Mouse (Mus musculus) forebrain, postnatal 0 days (tissue): ENCODE results near the gene Zdhhc1. TPM values are rescaled to one million over a fixed set of nuclear protein-coding genes. Genes with fewer than 3 reads are reported as not detected.

Experiments
- ATAC-seq: fragments of 200-750 bp; cut with Nextera tagmentation; 2 replicates; pipeline ENCODE4 v1.8.0; 2017; ENCODE audit warnings: mild to moderate bottlenecking, moderate library complexity
- DNase-seq: peaks from one replicate; pipeline ENCODE4 v3.0.0-alpha.2; 2015
- H3K27ac ChIP-seq: fragments of 300-500 bp; sonication (generic); 2 replicates; pipeline ENCODE4 v1.5.1; 2014; ENCODE audit warnings: low read depth, mild to moderate bottlenecking, antibody characterized with exemption, low read length, moderate library complexity, mixed read lengths
- H3K27me3 ChIP-seq: fragments of 300-500 bp; sonication (generic); 2 replicates; pipeline ENCODE4 v1.6.1; 2014; ENCODE audit warnings: mild to moderate bottlenecking, low read length, mixed read lengths; ENCODE audit not compliant: insufficient read depth
- H3K36me3 ChIP-seq: fragments of 300-500 bp; sonication (generic); 2 replicates; pipeline ENCODE4 v1.6.1; 2014; ENCODE audit warnings: mild to moderate bottlenecking, moderate library complexity; ENCODE audit not compliant: insufficient read depth
- H3K4me1 ChIP-seq: fragments of 300-500 bp; sonication (generic); 2 replicates; pipeline ENCODE4 v1.6.1; 2014; ENCODE audit warnings: antibody characterized with exemption; ENCODE audit not compliant: insufficient read depth
- H3K4me2 ChIP-seq: fragments of 300-500 bp; sonication (generic); 2 replicates; pipeline ENCODE4 v1.6.1; 2014; ENCODE audit warnings: low read depth, mild to moderate bottlenecking, moderate library complexity
- H3K4me3 ChIP-seq: fragments of 300-500 bp; sonication (generic); 2 replicates; pipeline ENCODE4 v1.5.1; 2014; ENCODE audit warnings: low read depth, low read length, mixed read lengths
- H3K9ac ChIP-seq: fragments of 300-500 bp; sonication (generic); 2 replicates; pipeline ENCODE4 v1.6.1; 2014; ENCODE audit warnings: mild to moderate bottlenecking
- H3K9me3 ChIP-seq: fragments of 300-500 bp; sonication (generic); 2 replicates; pipeline ENCODE4 v1.6.1; 2016; ENCODE audit warnings: low read length
- CTCF ChIP-seq: sonication (generic); IDR thresholded peaks from 2 replicates; pipeline ENCODE4 v1.5.1; 2016; ENCODE audit warnings: antibody characterized with exemption, control low read depth, low read depth
- WGBS: fragments of 180-500 bp; shearing (Covaris S2); extraction: QIAGEN DNeasy Blood & Tissue Kit; methylation state at CpG from one replicate; pipeline ENCODE4 v1.1.7; 2014; 5-methylcytosine and 5-hydroxymethylcytosine counted together
- polyA plus RNA-seq: library from polyadenylated mRNA; unstranded; fragments of >200 nt; fragmentation: Nextera tagmentation; extraction: Ambion mirVana; gene quantifications from 2 replicates; pipeline ENCODE4 v1.2.1, GENCODE M21; 2015
- total RNA-seq: library from RNA; depleted of rRNA; stranded (reverse); fragments of >200 nt; gene quantifications from 2 replicates; pipeline ENCODE4 v1.2.3, GENCODE M21; 2014

Gene Zdhhc1
- total and polyA plus RNA-seq, 2 experiments from 2014 or later = 22.7 to 30.4 TPM

- DNase-seq = peak; percentile 72
- ATAC-seq = peak; percentile 59; the same call in 1 of the 2 replicates
- Histone ChIP-seq H3K36me3 (peaks cover 9% of the 10 kb centered on the region), H3K9me3 (no peaks in the 10 kb centered on the region), H3K27ac (peak overlapping the region; percentile 40), H3K4me2 (peak overlapping the region; percentile 27; the same call in 1 of the 2 replicates), H3K27me3 (no peaks in the 10 kb centered on the region), H3K9ac (0 out of 2 replicates have a peak overlapping the region, but pooled peaks have one; percentile 18), H3K4me3 (no peak overlapping the region), H3K4me1 (peaks cover 22% of the 10 kb centered on the region)
- WGBS = 25% methylated on average over 17 of the region's 17 CpGs
- no peak; the same call in 1 of the 2 replicates for TF ChIP-seq CTCF
Measured at GRCm38 (mm10) chr8:105473816-105474606, 22.7 kb downstream of the Zdhhc1 start.

GRCm38 (mm10) chr8:105472983-105473382, 23.7 kb downstream of the Zdhhc1 start:
- Histone ChIP-seq H3K4me3 (no peak overlapping the region), H3K27ac (no peak overlapping the region), H3K27me3 (no peaks in the 10 kb centered on the region), H3K4me2 (no peak overlapping the region), H3K9ac (no peak overlapping the region), H3K36me3 (peaks cover 9% of the 10 kb centered on the region), H3K9me3 (no peaks in the 10 kb centered on the region), H3K4me1 (peaks cover 24% of the 10 kb centered on the region)
- DNase-seq (no peak), ATAC-seq (no peak)
- 68% methylated on average over 9 of the region's 9 CpGs for WGBS
- TF ChIP-seq CTCF = no peak

- Histone ChIP-seq H3K4me1 (peaks cover 24% of the 10 kb centered on the region), H3K27ac (no peak overlapping the region), H3K4me2 (no peak overlapping the region), H3K9me3 (no peaks in the 10 kb centered on the region), H3K9ac (no peak overlapping the region), H3K27me3 (no peaks in the 10 kb centered on the region), H3K36me3 (peaks cover 9% of the 10 kb centered on the region), H3K4me3 (no peak overlapping the region)
- DNase-seq (no peak), ATAC-seq (no peak)
- 43% methylated on average over 23 of the region's 23 CpGs for WGBS
- no peak for TF ChIP-seq CTCF
Measured at GRCm38 (mm10) chr8:105472414-105472932, 24.2 kb downstream of the Zdhhc1 start.

- Histone ChIP-seq H3K4me1 (peaks cover 26% of the 10 kb centered on the region), H3K36me3 (peaks cover 10% of the 10 kb centered on the region), H3K4me3 (peak within 1 kb of the TSS; percentile 39), H3K27me3 (no peaks in the 10 kb centered on the region), H3K9me3 (no peaks in the 10 kb centered on the region), H3K27ac (peak within 1 kb of the TSS; percentile 40), H3K9ac (peak within 1 kb of the TSS; percentile 44), H3K4me2 (peak within 1 kb of the TSS; percentile 59)
- TF ChIP-seq CTCF = peak; percentile 65
- DNase-seq (peak; percentile 84), ATAC-seq (peak; percentile 90)
- WGBS = 8% methylated on average over 25 of the region's 25 CpGs
Measured at GRCm38 (mm10) chr8:105471314-105472015, 25.2 kb downstream of the Zdhhc1 start, which contains the start of gene Tppp3. Gene Tppp3, minus strand, starts transcription at chr8:105471526.

GRCm38 (mm10) chr8:105470681-105471313, 25.9 kb downstream of the Zdhhc1 start:
- WGBS = 19% methylated on average over 11 of the region's 11 CpGs
- TF ChIP-seq CTCF = no peak
- Histone ChIP-seq H3K4me2 (peak overlapping the region; percentile 59), H3K4me3 (peak overlapping the region; percentile 39), H3K27ac (peak overlapping the region; percentile 40; the same call in 1 of the 2 replicates), H3K9ac (peak overlapping the region; percentile 44), H3K36me3 (peaks cover 8% of the 10 kb centered on the region), H3K4me1 (peaks cover 28% of the 10 kb centered on the region), H3K27me3 (no peaks in the 10 kb centered on the region), H3K9me3 (no peaks in the 10 kb centered on the region)
- ATAC-seq (no peak), DNase-seq (no peak)

- Histone ChIP-seq H3K4me1 (peaks cover 28% of the 10 kb centered on the region), H3K36me3 (peaks cover 3% of the 10 kb centered on the region; the same call in 1 of the 2 replicates), H3K27ac (0 out of 2 replicates have a peak overlapping the region, but pooled peaks have one; percentile 15), H3K9ac (peak overlapping the region; percentile 44), H3K4me2 (peak overlapping the region; percentile 59), H3K9me3 (no peaks in the 10 kb centered on the region), H3K27me3 (no peaks in the 10 kb centered on the region), H3K4me3 (peak overlapping the region; percentile 39)
- 78% methylated on average over 5 of the region's 5 CpGs for WGBS
- no peak for DNase-seq
- ATAC-seq = no peak
- TF ChIP-seq CTCF = no peak
Measured at GRCm38 (mm10) chr8:105470262-105470661, 26.4 kb downstream of the Zdhhc1 start.
